Mouse (Mus musculus) liver, embryonic 12.5 days (tissue): ENCODE data around the gene Elk1. TPM values are rescaled to one million over a fixed set of nuclear protein-coding genes. Genes with fewer than 3 reads are reported as not detected.

Experiments used
- ATAC-seq: fragments of 200-750 bp; cut with Nextera tagmentation; 2 replicates; pipeline ENCODE4 v1.8.0; 2017; ENCODE audit warnings: moderate number of reproducible peaks, mild to moderate bottlenecking, moderate library complexity
- H3K27ac ChIP-seq: fragments of 300-500 bp; sonication (generic); 2 replicates; pipeline ENCODE4 v1.5.1; 2016; ENCODE audit warnings: mild to moderate bottlenecking
- H3K27me3 ChIP-seq: fragments of 300-500 bp; sonication (generic); replicated peaks from 2 replicates; pipeline ENCODE4 v1.6.1; 2016; ENCODE audit warnings: mild to moderate bottlenecking, moderate library complexity
- H3K36me3 ChIP-seq: fragments of 300-500 bp; sonication (generic); 2 replicates; pipeline ENCODE4 v1.6.1; 2016; ENCODE audit warnings: mild to moderate bottlenecking, moderate library complexity
- H3K4me1 ChIP-seq: fragments of 300-500 bp; sonication (generic); 2 replicates; pipeline ENCODE4 v1.6.1; 2016
- H3K4me2 ChIP-seq: fragments of 300-500 bp; sonication (generic); 2 replicates; pipeline ENCODE4 v1.6.1; 2016; ENCODE audit warnings: mild to moderate bottlenecking, moderate library complexity
- H3K4me3 ChIP-seq: fragments of 300-500 bp; sonication (generic); 2 replicates; pipeline ENCODE4 v1.5.1; 2016; ENCODE audit warnings: mild to moderate bottlenecking, moderate library complexity
- H3K9ac ChIP-seq: fragments of 300-500 bp; sonication (generic); 2 replicates; pipeline ENCODE4 v1.6.1; 2016; ENCODE audit warnings: mild to moderate bottlenecking, moderate library complexity
- H3K9me3 ChIP-seq: fragments of 300-500 bp; sonication (generic); replicated peaks from 2 replicates; pipeline ENCODE4 v1.6.1; 2016; ENCODE audit warnings: mild to moderate bottlenecking, moderate library complexity
- WGBS: fragments of 180-500 bp; shearing (Covaris S2); methylation state at CpG from one replicate; pipeline ENCODE4 v1.1.7; 2016; ENCODE audit not compliant: insufficient replicate concordance; 5-methylcytosine and 5-hydroxymethylcytosine counted together
- polyA plus RNA-seq: library from polyadenylated mRNA; unstranded; fragments of >200 nt; fragmentation: Nextera tagmentation; extraction: Ambion mirVana; gene quantifications from 2 replicates; pipeline ENCODE4 v1.2.1, GENCODE M21; 2016

Elk1 gene
- polyA plus RNA-seq: 3.4 and 3.6 TPM in 2 replicates

- Histone ChIP-seq H3K4me3 (peak within 1 kb of the TSS; percentile 68), H3K9me3 (no peaks in the 10 kb centered on the region), H3K27ac (peak within 1 kb of the TSS; percentile 48; the same call in 1 of the 2 replicates), H3K4me1 (peaks cover 8% of the 10 kb centered on the region; the same call in 1 of the 2 replicates), H3K27me3 (no peaks in the 10 kb centered on the region), H3K9ac (peak within 1 kb of the TSS; percentile 57), H3K4me2 (peak within 1 kb of the TSS; percentile 70), H3K36me3 (0 out of 2 replicates have a peak, but pooled peaks cover 3% of the 10 kb centered on the region)
- 9% methylated on average over 29 of the region's 30 CpGs for WGBS
- ATAC-seq: peak; percentile 95
Observed at GRCm38 (mm10) chrX:20950191-20950880, at the start of gene Elk1. Gene Elk1, minus strand, starts transcription at chrX:20950608.

DNA sequence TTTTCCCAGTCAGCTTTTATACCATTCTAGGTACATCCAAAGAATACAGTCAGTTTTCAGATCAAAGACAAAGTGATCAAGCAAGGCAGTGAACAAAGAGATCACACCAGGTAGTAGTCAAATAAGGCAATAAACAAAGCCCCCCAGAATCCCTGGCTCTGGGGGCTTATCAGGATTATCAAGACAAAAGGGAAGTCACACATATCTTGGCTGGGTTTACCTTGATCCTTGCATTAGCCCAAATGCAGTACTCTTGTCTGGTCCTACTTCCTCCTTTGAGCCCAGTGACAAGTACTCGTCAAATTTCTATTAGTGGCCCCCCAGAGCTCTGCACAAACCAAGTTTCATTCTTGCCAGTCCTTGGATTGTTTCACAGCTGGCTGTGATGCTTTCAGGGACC, 30.5 kb upstream of the Elk1 start:
- no peak for ATAC-seq
- Histone ChIP-seq H3K4me3 (no peak overlapping the region), H3K9ac (no peak overlapping the region), H3K27me3 (no peaks in the 10 kb centered on the region), H3K4me1 (no peaks in the 10 kb centered on the region), H3K27ac (no peak overlapping the region), H3K36me3 (no peaks in the 10 kb centered on the region), H3K9me3 (no peaks in the 10 kb centered on the region), H3K4me2 (no peak overlapping the region)
- 30% methylated on average over 1 of the region's 1 CpGs for WGBS

- peak; percentile 93 for ATAC-seq
- Histone ChIP-seq H3K36me3 (peaks cover 18% of the 10 kb centered on the region), H3K9me3 (no peaks in the 10 kb centered on the region), H3K4me2 (peak within 1 kb of the TSS; percentile 68), H3K4me3 (peak within 1 kb of the TSS; percentile 64), H3K4me1 (peaks cover 5% of the 10 kb centered on the region; the same call in 1 of the 2 replicates), H3K27me3 (no peaks in the 10 kb centered on the region), H3K27ac (peak within 1 kb of the TSS; percentile 85), H3K9ac (peak within 1 kb of the TSS; percentile 61)
- WGBS: 7% methylated on average over 57 of the region's 57 CpGs
Observed at GRCm38 (mm10) chrX:20961477-20962378, 11.3 kb upstream of the Elk1 start, which contains the start of gene Uxt. Gene Uxt, minus strand, starts transcription at chrX:20962017.

DNA sequence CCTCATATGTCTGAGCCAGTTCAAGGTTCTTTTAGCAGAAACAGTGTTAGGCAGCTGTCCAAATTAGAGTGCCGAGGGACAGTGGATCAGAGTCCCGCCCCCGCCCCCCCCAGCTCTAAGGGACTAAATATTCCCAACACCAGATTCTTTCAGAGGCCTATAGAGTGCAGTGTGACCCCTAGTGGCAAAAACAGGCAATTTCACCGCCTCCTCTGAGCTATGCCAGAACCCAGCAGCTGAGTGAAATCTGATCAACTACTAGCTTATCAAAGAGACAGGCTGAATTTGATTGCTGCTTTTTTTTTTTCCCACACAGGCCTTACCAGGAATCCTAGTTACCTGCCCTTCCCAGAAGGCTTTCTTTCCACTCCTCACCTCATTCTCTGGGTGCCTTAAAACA, 4.4 kb downstream of the Elk1 start:
- no peak for ATAC-seq
- H3K27ac ChIP-seq: no peak overlapping the region
- H3K4me2 ChIP-seq: no peak overlapping the region
- no peak overlapping the region for H3K9ac ChIP-seq
- peaks cover 8% of the 10 kb centered on the region; the same call in 1 of the 2 replicates for H3K4me1 ChIP-seq
- no peaks in the 10 kb centered on the region for H3K9me3 ChIP-seq
- H3K4me3 ChIP-seq: no peak overlapping the region
- no peaks in the 10 kb centered on the region for H3K36me3 ChIP-seq
- 6% methylated on average over 4 of the region's 4 CpGs for WGBS
- H3K27me3 ChIP-seq: no peaks in the 10 kb centered on the region

DNA sequence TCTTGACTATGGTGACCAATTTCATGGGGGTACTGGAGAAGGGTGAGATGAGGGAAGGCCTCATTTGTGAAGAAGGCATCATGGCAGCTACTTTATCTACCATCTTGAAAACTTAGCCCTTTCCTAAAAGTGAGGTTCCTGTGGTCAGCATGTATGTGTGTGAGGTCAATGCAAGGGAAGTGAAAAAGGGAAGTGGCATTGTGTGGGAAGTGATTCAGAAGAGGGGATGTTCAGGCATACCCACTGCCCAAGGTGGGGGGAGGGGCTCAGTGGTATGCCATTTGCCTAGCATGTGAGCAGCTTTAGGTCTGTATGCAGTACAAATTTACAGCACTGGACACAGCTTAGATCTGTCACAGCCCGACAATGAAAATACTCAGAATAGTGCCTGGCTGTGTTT, 18.4 kb downstream of the Elk1 start:
- ATAC-seq: no peak

GRCm38 (mm10) chrX:20931364-20931763, 19.0 kb downstream of the Elk1 start, which contains the start of gene Cfp:
Gene Cfp, minus strand, starts transcription at chrX:20931555.
- H3K36me3 ChIP-seq: peaks cover 7% of the 10 kb centered on the region; the same call in 1 of the 2 replicates
- H3K9me3 ChIP-seq: no peaks in the 10 kb centered on the region
- H3K4me1 ChIP-seq: no peaks in the 10 kb centered on the region
- H3K27me3 ChIP-seq: no peaks in the 10 kb centered on the region
- no peak within 1 kb of the TSS for H3K27ac ChIP-seq
- no peak within 1 kb of the TSS for H3K4me3 ChIP-seq
- H3K9ac ChIP-seq: no peak within 1 kb of the TSS
- 27% methylated on average over 1 of the region's 1 CpGs for WGBS
- no peak within 1 kb of the TSS for H3K4me2 ChIP-seq
- ATAC-seq: no peak

More for the DNA sequence above, 18.4 kb downstream of the Elk1 start:
- Histone ChIP-seq H3K36me3 (peaks cover 13% of the 10 kb centered on the region; the same call in 1 of the 2 replicates), H3K27ac (no peak overlapping the region), H3K27me3 (no peaks in the 10 kb centered on the region), H3K9me3 (no peaks in the 10 kb centered on the region), H3K4me2 (no peak overlapping the region), H3K9ac (no peak overlapping the region), H3K4me1 (no peaks in the 10 kb centered on the region), H3K4me3 (no peak overlapping the region)
- WGBS: 19% methylated on average over 1 of the region's 1 CpGs

GRCm38 (mm10) chrX:20929859-20930258, 20.5 kb downstream of the Elk1 start:
- no peak for ATAC-seq
- WGBS: 59% methylated on average over 1 of the region's 1 CpGs
- no peak overlapping the region for H3K4me3 ChIP-seq

GRCm38 (mm10) chrX:20924976-20925375, 25.4 kb downstream of the Elk1 start:
- no peaks in the 10 kb centered on the region for H3K4me1 ChIP-seq
- no peak overlapping the region for H3K4me3 ChIP-seq
- no peak for ATAC-seq
- H3K9me3 ChIP-seq: no peaks in the 10 kb centered on the region
- no peak overlapping the region for H3K9ac ChIP-seq
- no peak overlapping the region for H3K4me2 ChIP-seq
- no peak overlapping the region for H3K27ac ChIP-seq
- H3K27me3 ChIP-seq: peaks cover 22% of the 10 kb centered on the region
- H3K36me3 ChIP-seq: no peaks in the 10 kb centered on the region

More at GRCm38 (mm10) chrX:20929859-20930258, 20.5 kb downstream of the Elk1 start:
- Histone ChIP-seq H3K9me3 (no peaks in the 10 kb centered on the region), H3K36me3 (no peaks in the 10 kb centered on the region), H3K4me2 (no peak overlapping the region), H3K4me1 (no peaks in the 10 kb centered on the region), H3K27me3 (no peaks in the 10 kb centered on the region), H3K27ac (no peak overlapping the region), H3K9ac (no peak overlapping the region)

DNA sequence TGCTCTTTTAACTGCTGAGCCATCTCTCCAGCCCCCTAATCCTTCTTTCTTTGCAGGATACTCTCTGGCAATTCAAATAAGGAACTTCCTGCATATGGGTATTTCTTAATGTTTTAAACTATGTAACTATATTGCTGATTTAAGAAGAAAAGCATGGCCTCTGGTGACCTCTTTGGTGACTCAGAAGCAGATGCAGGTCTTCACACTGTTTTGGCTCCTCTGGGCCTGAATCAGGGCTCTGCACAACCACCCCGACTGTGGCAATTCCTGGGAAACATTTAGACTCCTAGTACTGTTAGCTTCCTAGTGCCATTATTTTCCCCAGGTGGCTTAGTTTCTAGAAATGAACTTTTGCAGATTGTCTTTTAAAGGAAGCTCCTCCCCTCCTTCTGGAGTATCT, 26.9 kb downstream of the Elk1 start:
- H3K27ac ChIP-seq: no peak overlapping the region
- WGBS: 52% methylated on average over 1 of the region's 1 CpGs
- no peaks in the 10 kb centered on the region for H3K4me1 ChIP-seq
- no peak overlapping the region for H3K4me2 ChIP-seq
- H3K36me3 ChIP-seq: no peaks in the 10 kb centered on the region
- H3K4me3 ChIP-seq: no peak overlapping the region
- peaks cover 37% of the 10 kb centered on the region for H3K27me3 ChIP-seq
- no peaks in the 10 kb centered on the region for H3K9me3 ChIP-seq
- H3K9ac ChIP-seq: no peak overlapping the region
- no peak for ATAC-seq

DNA sequence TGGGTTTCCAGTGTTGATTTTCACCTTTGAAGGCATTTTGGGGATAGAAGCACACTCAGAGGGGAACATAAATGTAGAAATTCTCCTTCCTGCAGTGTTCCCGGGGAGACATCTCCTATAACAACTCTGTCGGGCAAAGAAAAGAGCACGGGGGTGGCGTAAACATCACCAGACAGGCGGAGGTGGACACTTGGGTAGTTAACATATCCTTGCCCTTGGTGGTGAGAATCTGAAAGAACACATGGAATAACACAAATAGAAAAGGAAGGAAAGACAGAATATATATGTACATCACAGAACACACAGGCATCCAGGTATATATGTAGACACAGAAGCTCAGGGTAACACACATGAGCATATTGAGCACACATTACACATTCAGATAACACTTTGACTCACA, 29.0 kb downstream of the Elk1 start:
- 30% methylated on average over 5 of the region's 5 CpGs for WGBS
- H3K4me2 ChIP-seq: peak overlapping the region; percentile 67
- no peaks in the 10 kb centered on the region for H3K4me1 ChIP-seq
- no peak overlapping the region for H3K9ac ChIP-seq
- H3K36me3 ChIP-seq: no peaks in the 10 kb centered on the region
- no peak overlapping the region for H3K27ac ChIP-seq
- no peak for ATAC-seq
- H3K27me3 ChIP-seq: peaks cover 40% of the 10 kb centered on the region
- no peaks in the 10 kb centered on the region for H3K9me3 ChIP-seq
- no peak overlapping the region for H3K4me3 ChIP-seq

DNA sequence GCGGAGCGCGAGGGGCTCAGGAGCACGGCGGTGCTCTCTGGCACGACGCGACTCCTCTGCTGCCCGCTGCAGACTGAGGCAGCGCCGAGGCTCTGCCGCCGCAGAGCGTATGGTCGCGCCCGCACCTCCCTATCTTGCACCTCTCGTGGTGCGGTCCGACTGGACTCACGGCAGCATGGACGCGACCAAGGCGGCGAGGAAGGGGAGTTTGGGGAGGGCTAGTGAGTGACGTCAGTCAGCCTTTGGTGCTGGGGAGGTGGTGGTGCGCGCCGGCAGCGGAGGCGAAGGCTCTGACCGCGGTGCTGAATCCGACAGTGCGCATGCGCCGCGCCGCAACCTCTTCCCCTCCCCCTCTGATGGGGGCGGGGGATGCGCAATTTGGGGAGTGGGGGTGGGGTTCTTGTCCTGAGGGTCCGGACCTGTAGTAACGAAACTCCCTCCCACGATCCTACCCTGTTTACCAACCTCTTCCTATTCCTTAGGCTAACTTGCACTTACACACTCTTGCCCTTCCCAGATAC, 29.5 kb downstream of the Elk1 start, which contains the start of gene Syn1:
Gene Syn1, minus strand, starts transcription at position 161 of the 521 bp plus-strand sequence.
- no peaks in the 10 kb centered on the region for H3K4me1 ChIP-seq
- no peaks in the 10 kb centered on the region for H3K36me3 ChIP-seq
- peak; percentile 49 for ATAC-seq
- H3K9ac ChIP-seq: no peak within 1 kb of the TSS
- no peak within 1 kb of the TSS for H3K27ac ChIP-seq
- H3K27me3 ChIP-seq: peaks cover 40% of the 10 kb centered on the region
- H3K4me2 ChIP-seq: peak within 1 kb of the TSS; percentile 67
- WGBS: 11% methylated on average over 31 of the region's 44 CpGs
- peak within 1 kb of the TSS; percentile 41 for H3K4me3 ChIP-seq
- no peaks in the 10 kb centered on the region for H3K9me3 ChIP-seq
